Mouse (Mus musculus) regulatory T cell (primary cell): ENCODE results near the gene Cse1l.

Source experiments
- in situ Hi-C: fragments of 300-600 bp; cut with MboI, MseI; formaldehyde crosslinking; loops from one replicate; pipeline ENCODE4 v1.15.1; 2025; ENCODE audit warnings: high pct_unique_total_duplicates

The Cse1l gene

DNA sequence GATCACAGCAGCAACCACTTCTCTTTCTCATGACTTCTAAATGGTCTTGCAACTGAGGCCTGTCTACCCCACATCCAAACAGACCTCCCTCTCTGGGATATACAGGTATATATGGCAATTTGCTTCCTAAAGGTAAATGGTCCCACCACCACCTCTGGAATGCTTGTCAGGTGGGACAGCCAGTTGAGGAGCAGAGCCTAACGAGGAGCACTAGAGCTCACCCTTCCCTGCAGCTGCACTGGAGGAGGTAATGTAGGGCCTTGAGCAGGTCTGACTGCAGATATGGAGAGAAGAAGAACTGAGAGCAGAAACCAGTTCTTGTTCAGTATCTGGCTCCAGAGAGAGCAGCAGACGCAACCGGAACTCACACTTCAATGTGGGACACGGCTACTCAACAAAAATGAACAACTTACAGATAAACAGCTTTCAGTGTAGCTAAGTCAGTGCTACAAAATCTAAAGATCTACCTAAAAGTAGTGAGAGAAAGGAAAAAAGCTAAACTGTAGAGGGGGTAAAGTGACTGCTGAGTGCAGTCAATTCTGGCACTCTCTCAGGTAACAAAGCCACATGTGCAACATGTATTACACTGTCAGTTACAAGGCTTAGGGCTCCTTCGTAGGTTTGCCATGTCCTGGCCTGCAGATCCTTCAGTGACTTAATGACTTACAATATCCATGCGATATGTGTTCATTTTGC lies 68.5 kb downstream of the Cse1l start:
- in situ Hi-C loops: no loop called here

DNA sequence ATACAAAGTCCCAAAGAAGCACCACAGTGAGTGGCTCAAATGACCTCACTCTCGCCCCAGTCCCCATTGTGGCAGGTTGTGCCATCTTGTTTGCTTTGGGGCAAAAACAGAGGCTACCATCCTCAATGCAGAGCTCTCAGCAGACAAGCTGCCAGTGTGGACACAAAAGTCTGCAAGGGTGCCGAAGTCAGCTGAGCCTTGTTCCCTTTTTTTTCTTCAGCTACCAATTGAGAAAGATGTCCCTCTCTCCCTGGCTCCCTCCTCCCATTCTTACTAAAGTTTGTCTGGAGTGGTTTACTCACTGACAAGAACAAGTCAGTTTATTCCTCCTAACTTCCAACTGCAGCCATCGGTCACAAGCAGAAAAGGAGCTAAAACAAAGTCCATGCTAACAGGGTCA lies 70.5 kb downstream of the Cse1l start:
- in situ Hi-C loops: no loop called here

DNA sequence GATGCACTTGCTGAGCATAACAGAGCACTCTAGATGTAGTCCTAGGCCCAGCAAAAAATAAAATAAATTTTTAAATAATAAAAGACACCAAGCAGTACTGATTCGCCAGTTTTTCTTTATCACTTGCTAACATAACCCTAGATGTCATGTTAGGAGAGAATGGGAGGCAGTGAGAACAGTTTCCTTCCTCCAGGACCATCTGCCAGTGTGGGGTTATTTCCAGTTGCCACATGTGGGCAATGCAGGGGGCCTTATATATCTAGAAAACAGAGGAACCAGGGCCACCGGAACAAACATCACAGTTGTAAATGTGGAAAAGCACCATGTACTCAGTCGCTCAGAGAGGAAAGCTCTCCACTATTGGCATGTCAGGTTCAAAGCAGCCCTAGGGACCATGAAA lies 71.7 kb downstream of the Cse1l start:
- in situ Hi-C loops: no loop called here

DNA sequence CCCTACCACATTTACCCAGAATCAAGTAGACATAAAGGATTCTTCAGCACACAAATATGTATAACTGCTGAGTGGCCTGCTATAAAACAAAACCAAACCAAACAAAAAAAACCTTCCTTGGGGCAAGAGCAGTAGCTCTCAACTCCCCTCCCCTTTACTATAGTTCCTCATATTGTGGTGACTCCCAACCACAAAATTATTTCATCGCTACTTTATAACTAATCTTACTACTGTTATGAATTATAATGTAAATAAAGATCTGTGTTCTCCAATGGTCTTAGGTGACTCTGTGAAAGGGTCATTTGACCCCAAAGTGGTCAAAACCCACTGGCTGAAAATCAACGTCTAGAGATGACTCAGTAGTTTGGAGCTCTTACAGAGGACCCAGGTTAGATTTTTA lies 74.3 kb downstream of the Cse1l start:
- in situ Hi-C loops: no loop called here

DNA sequence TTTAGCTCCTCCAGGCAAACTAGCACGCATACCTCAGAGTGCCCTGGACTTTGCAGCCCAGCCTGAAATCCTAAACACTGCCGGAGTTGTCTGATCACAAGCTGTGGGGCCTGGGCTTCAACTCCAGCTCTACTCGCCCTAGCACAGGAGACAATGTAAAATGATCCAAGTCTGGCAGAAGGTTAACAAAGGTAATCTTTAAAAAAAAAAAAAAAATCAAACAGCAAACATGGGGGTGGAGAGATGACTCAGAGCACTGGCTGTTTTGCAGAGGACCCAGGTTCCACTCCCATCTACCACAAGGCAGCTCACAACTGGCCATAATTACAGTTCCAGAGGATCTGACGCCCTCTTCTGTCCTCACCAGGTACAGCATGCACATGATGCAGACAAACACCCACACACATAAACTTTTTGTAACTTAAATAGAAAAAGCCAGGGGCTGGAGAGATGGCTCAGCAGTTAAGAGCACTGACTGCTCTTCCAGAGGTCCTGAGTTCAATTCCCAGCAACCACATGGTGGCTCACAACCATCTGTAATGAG lies 77.6 kb downstream of the Cse1l start:
- in situ Hi-C loops: no loop called here

DNA sequence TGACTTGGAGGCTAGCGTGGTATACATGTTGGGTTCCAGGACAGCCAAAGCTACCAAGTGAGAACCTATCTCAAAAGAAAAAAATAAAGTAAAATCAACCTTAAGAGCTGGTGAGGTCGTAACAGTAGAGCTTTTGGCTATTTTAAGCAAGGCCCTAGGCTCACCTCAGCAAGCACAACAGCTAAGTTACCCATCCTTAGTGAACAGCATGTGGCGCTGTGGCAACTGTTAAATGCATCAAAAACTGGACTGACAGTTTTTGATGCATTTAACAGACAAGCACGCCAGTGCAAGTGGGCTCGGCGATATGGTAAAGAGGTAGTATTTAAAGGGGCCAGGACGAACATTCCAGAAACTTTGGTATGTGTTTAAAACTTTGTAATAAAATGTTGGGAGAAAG lies 85.0 kb downstream of the Cse1l start:
- in situ Hi-C loops: no loop called here

DNA sequence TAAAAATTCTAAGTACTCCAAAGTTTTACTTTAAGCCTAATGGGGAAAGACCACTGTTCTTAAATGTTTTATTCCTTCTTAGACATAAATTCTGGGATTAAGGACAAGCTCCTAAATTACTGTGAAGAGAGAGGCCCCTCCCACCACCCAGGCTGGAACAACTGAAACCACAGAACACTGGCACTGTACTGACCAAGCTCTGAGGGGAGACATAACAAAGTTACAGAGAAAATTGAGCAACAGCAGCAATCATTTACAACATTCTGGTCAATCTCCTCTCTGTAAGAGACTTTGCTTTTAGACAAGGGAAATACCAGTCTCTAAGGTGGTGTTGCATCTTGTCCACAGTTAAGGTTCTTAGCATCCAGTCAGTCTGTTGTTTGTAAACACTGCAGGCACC lies 86.1 kb downstream of the Cse1l start:
- in situ Hi-C loops: no loop called here

DNA sequence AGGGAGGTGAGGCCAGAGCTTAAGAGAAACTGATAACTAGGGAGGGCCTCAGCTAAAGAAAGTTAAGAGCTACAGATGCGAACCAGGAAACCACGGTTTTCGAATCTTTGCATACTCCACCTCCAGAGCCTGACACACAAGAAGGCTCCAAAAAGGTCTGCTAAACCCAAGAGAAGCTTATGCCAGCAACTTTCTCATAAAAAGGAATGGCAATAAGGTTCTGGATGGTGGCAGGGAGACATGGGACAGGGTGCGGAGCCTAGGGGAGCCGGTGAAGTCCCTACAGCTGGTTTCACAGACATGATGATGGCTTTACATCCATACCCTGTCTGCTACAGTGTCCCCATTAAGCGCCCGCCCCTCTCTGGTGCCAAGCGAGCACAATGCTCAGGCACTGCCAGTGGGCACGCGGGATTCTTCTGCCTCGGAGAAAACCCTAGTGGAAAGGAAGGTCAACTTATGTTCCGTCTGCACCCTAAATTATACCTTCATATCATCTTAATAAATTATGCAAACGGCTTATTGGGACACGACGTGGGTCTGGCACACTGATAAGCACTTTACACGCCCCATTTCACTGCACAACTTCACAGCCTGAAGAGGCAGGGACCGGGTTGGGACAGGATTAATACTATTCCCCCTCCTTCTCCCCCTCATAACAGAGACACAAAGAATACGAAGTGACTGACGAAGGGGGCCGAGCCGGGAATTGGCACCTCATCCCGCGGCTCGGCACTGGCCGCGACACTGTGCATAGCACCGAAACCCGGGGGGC lies 89.4 kb downstream of the Cse1l start:
- in situ Hi-C loops: no loop called here
